Mouse (Mus musculus) urinary bladder, postnatal 36 days (tissue): ENCODE results near the gene Gm14147.
"Not testable (repeated sequence)": the region's sequence is repeated elsewhere in the genome, so short reads cannot be mapped to it uniquely, and the experiment has no call there.

Experiments
- DNase-seq, 2 experiments: peaks; one replicate each; pipeline ENCODE4 v3.0.0; 2022; ENCODE audit warnings: low spot score in 2 of 2, mixed read lengths in 1 of 2

The Gm14147 gene

GRCm38 (mm10) chr2:151097945-151098344 lies at the start of gene Gm14147:
Gene Gm14147, plus strand, starts transcription at chr2:151098245.
- not testable (repeated sequence) for DNase-seq

DNA sequence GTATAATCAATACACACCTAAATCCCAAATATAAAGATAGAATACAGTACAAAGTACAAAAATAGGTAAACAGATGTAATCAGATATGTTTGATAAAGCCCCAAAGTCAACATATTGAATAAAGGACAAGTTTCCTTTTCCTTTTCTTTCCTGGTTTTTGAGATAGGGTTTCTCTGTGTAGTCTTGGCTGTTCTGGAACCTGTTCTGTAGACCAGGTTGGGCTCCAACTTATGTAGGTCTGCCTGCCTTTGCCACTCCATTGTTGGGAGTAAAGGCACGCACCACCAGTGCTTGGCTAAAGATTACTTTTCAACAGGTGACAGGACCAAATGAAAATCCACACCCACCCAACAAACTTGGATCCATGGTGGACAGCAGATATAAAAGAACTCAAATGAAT lies 41.4 kb upstream of the Gm14147 start:
- DNase-seq = no peak

DNA sequence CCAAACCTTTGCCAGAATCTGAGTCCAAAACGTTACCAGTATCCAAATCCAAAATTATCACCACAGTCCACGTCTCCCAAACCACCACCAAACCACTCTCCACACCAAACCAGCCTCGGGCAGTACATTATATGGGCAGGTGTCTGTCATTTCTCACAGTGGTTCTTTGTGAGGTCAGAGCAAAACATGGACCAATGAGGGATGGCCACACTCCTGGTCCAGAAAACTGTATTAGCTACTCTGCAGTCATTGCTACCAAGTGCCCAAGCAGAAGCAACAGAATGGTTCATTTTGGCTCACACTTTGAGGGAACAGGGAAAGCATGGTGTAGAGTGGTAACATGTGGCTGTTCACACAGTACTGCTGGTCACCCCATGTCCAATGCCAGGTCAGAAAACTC lies 5.8 kb upstream of the Gm14147 start, which contains the start of gene Gm14151:
Gm14151 (minus strand) TSS at position 101 of the 400 bp plus-strand sequence.
- not testable (repeated sequence) for DNase-seq
